ENCODE assay signal across 8 mouse cellular contexts in genomic region chr14:16366174-16366889, GRCm38 (mm10). TPM values are rescaled to one million over a fixed set of nuclear protein-coding genes. Genes with fewer than 3 reads are reported as not detected.
DNase-seq lines count a peak whose midpoint lies in the region; ATAC-seq and TF ChIP-seq lines count a peak whose summit lies in the region.

No protein-coding gene starts in this region.

- WGBS in neural tube, embryonic 11.5 days, result 18% methylated on average over 16 of the region's 16 CpGs
- WGBS in hindbrain, embryonic 13.5 days, result 17% methylated on average over 16 of the region's 16 CpGs
- WGBS in midbrain, embryonic 10.5 days, result 24% methylated on average over 16 of the region's 16 CpGs

- no peaks in the 10 kb centered on the region for H3K36me3 ChIP-seq in neural tube, embryonic 11.5 days (ENCODE audit: control insufficient read depth, insufficient read depth, low read length)
- peaks cover 6% of the 10 kb centered on the region; the same call in 1 of the 2 replicates for H3K36me3 ChIP-seq in hindbrain, embryonic 13.5 days
- H3K36me3 ChIP-seq in midbrain, embryonic 10.5 days, result peaks cover 19% of the 10 kb centered on the region

- peak overlapping the region; percentile 97 for H3K4me3 ChIP-seq in neural tube, embryonic 11.5 days (ENCODE audit: low read depth, low read length)
- H3K4me3 ChIP-seq in cortical plate, adult 2 months (ENCODE audit: insufficient read depth, low read length), result peak overlapping the region; percentile 83
- peak overlapping the region; percentile 96 for H3K4me3 ChIP-seq in hindbrain, embryonic 13.5 days
- H3K4me3 ChIP-seq in midbrain, embryonic 10.5 days, result peak overlapping the region; percentile 93

- DNase-seq in neural tube, embryonic 11.5 days (ENCODE audit: low spot score), result no peak
- no peak for DNase-seq in neural tube, embryonic 10.5 days (ENCODE audit: extremely low spot score, low spot score)
- no peak for DNase-seq in midbrain, embryonic 10.5 days (ENCODE audit: low spot score)
- DNase-seq in adrenal gland, adult 8-10 months, result no peak
- no peak for DNase-seq in left cerebral cortex, postnatal 10 days (ENCODE audit: extremely low spot score in 1 of 2, low spot score in 2 of 2)
- DNase-seq in gastrocnemius, postnatal 25 days, result no peak

- H3K27ac ChIP-seq in neural tube, embryonic 11.5 days (ENCODE audit: low read depth, low read length), result peak overlapping the region; percentile 99; the same call in 1 of the 2 replicates
- H3K27ac ChIP-seq in cortical plate, adult 2 months (ENCODE audit: insufficient read depth, low read length), result peak overlapping the region; percentile 98
- peak overlapping the region; percentile 99 for H3K27ac ChIP-seq in hindbrain, embryonic 13.5 days
- peak overlapping the region; percentile 99 for H3K27ac ChIP-seq in midbrain, embryonic 10.5 days (replicated peaks)

- no peaks in the 10 kb centered on the region for H3K27me3 ChIP-seq in neural tube, embryonic 11.5 days (ENCODE audit: control insufficient read depth, insufficient read depth, low read length)
- no peaks in the 10 kb centered on the region for H3K27me3 ChIP-seq in hindbrain, embryonic 13.5 days
- no peaks in the 10 kb centered on the region for H3K27me3 ChIP-seq in midbrain, embryonic 10.5 days (ENCODE audit: low read depth, poor library complexity, severe bottlenecking)

- intact Hi-C loops in left cerebral cortex, postnatal 10 days (cut with DNase I), result loop anchor here (5.0 kb wide), 1 partner anchor 119 kb away; the partner anchor contains the start of genes Ngly1 and Oxsm

- no peaks in the 10 kb centered on the region for H3K9me3 ChIP-seq in neural tube, embryonic 11.5 days (ENCODE audit: control insufficient read depth, low read length)
- no peaks in the 10 kb centered on the region for H3K9me3 ChIP-seq in hindbrain, embryonic 13.5 days
- H3K9me3 ChIP-seq in midbrain, embryonic 10.5 days (replicated peaks), result no peaks in the 10 kb centered on the region

- peak overlapping the region; percentile 67 for H3K4me2 ChIP-seq in neural tube, embryonic 11.5 days (ENCODE audit: low read depth)
- peak overlapping the region; percentile 71 for H3K4me2 ChIP-seq in hindbrain, embryonic 13.5 days

- peak; percentile 5; the same call in 1 of the 2 replicates for ATAC-seq in neural tube, embryonic 11.5 days (ENCODE audit: insufficient read depth, low FRiP score, low TSS enrichment)
- ATAC-seq in hindbrain, embryonic 13.5 days (ENCODE audit: low FRiP score), result peak; percentile 9; the same call in 1 of the 2 replicates

- H3K4me1 ChIP-seq in neural tube, embryonic 11.5 days (ENCODE audit: control insufficient read depth, insufficient read depth, low read length), result peaks cover 11% of the 10 kb centered on the region; the same call in 1 of the 2 replicates
- peaks cover 4% of the 10 kb centered on the region for H3K4me1 ChIP-seq in cortical plate, adult 2 months (ENCODE audit: control insufficient read depth, insufficient read depth, low read length)
- peaks cover 31% of the 10 kb centered on the region for H3K4me1 ChIP-seq in hindbrain, embryonic 13.5 days (replicated peaks)
- peaks cover 25% of the 10 kb centered on the region for H3K4me1 ChIP-seq in midbrain, embryonic 10.5 days

- peak overlapping the region; percentile 99 for H3K9ac ChIP-seq in neural tube, embryonic 11.5 days (ENCODE audit: low read length)
- peak overlapping the region; percentile 99 for H3K9ac ChIP-seq in hindbrain, embryonic 13.5 days

- no peak for TF ChIP-seq POLR2A in cortical plate, adult 2 months (IDR thresholded peaks at IDR 0.05; ENCODE audit: extremely low read depth, insufficient read depth, low read length)

- TF ChIP-seq CTCF in cortical plate, adult 2 months (IDR thresholded peaks at IDR 0.05; ENCODE audit: extremely low read depth, insufficient read depth, low read length), result no peak

RNA-seq across cellular contexts. Expression of gene Top2b, which starts 1.4 kb away (rescaled TPM):
- polyA plus RNA-seq in neural tube, embryonic 11.5 days (2014; fragmentation: Nextera tagmentation; extraction: Ambion mirVana), result 161 TPM in 2 replicates
- polyA plus RNA-seq in cortical plate, adult 2 months (2012; rRNA removed), result 38.0 and 43.9 TPM in 2 replicates
- polyA plus RNA-seq in hindbrain, embryonic 13.5 days (2015; fragmentation: Nextera tagmentation; extraction: Ambion mirVana), result 99.5 and 101 TPM in 2 replicates
- 64.5 and 83.2 TPM in 2 replicates for polyA plus RNA-seq in midbrain, embryonic 10.5 days (2016; fragmentation: Nextera tagmentation; extraction: Ambion mirVana)
- total RNA-seq in adrenal gland, adult 8-10 months (2022), result 100 to 1,000 TPM in 1 of 4 experiments, 10 to 100 TPM in 3; 82.4 to 120 (median 95.1) TPM
- total RNA-seq in left cerebral cortex, postnatal 10 days (2021), result 100 to 1,000 TPM; 155 to 157 TPM
- 10 to 100 TPM; 33.6 to 37.2 TPM for total RNA-seq in gastrocnemius, postnatal 25 days (2021)
